Mouse (Mus musculus): ENCODE results near the gene Tmx1.

DNA sequence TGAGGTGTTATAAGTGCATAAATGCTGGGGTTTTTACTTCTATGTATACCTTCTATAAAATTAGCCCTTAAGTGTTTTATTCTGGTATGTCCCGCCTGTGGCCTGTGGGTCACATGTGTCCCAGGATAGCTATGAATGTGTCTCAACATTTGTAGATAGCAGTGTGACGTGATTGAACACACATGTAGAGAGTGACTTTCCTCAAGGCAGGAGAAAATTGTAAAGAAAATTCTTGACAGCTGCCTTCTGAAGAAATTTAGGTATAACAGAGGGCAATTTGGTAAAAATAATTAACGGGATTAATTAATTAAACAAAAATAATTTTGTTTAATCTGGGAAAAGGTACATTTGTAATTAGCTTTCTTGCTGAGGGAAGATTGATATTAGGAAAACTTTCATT, 22.4 kb downstream of the Tmx1 start:
- TF ChIP-seq CTCF (IDR thresholded peaks at IDR 0.05) (no peak), EP300 (IDR thresholded peaks at IDR 0.05) (no peak)
